ENCODE assay signal across 8 mouse cellular contexts in genomic region chr8:57322961-57323941, GRCm38 (mm10). TPM values are rescaled to one million over a fixed set of nuclear protein-coding genes. Genes with fewer than 3 reads are reported as not detected.
DNase-seq lines count a peak whose midpoint lies in the region; ATAC-seq and TF ChIP-seq lines count a peak whose summit lies in the region.
"Had no signal": no experiment of that assay in that cellular context is flagged by ENCODE, and none has a peak within 500 bp of the region (broad histone marks: within the 10 kb centered on the region; RNA-seq: fewer than 3 reads in every experiment).

No protein-coding gene starts in this region.

- no peak overlapping the region for H3K27ac ChIP-seq in lung, embryonic 14.5 days (ENCODE audit: low read depth)
- peak overlapping the region; percentile 89 for H3K27ac ChIP-seq in embryonic facial prominence, embryonic 10.5 days (replicated peaks)

- no peaks in the 10 kb centered on the region; the same call in 1 of the 2 replicates for H3K4me1 ChIP-seq in lung, embryonic 14.5 days (ENCODE audit: insufficient read depth)
- no peaks in the 10 kb centered on the region; the same call in 1 of the 2 replicates for H3K4me1 ChIP-seq in lung, adult 2 months (ENCODE audit: control insufficient read depth, insufficient read depth, low read length)
- H3K4me1 ChIP-seq in embryonic facial prominence, embryonic 10.5 days: peaks cover 36% of the 10 kb centered on the region

- intact Hi-C loops in heart, postnatal 14 days (cut with DNase I): loop anchor here (10.0 kb wide), 1 partner anchor 192 kb away; the partner anchor contains the start of gene Hmgb2

- no peak for TF ChIP-seq POLR2A in lung, adult 2 months (IDR thresholded peaks at IDR 0.05; ENCODE audit: borderline replicate concordance, extremely low read depth, low read depth, low read length)
- TF ChIP-seq POLR2A in myocyte (IDR thresholded peaks at IDR 0.05; ENCODE audit: insufficient read length, low read depth): no peak

- no peaks in the 10 kb centered on the region for H3K36me3 ChIP-seq in lung, embryonic 14.5 days (ENCODE audit: insufficient read depth)
- H3K36me3 ChIP-seq in embryonic facial prominence, embryonic 10.5 days (replicated peaks): no peaks in the 10 kb centered on the region
- H3K36me3 ChIP-seq in myocyte (ENCODE audit: control insufficient read depth, insufficient read depth): no peaks in the 10 kb centered on the region
- H3K36me3 ChIP-seq: G1E had no signal

- WGBS in lung, embryonic 14.5 days: 5% methylated on average over 31 of the region's 31 CpGs
- 10% methylated on average over 31 of the region's 31 CpGs for WGBS in lung, adult 2 months
- WGBS in embryonic facial prominence, embryonic 10.5 days: under 1% methylated on average over 31 of the region's 31 CpGs

- no peak for DNase-seq in lung, embryonic 14.5 days
- DNase-seq in lung, adult 2 months: no peak
- peak; percentile 63 for DNase-seq in embryonic facial prominence, embryonic 10.5 days (ENCODE audit: low spot score)
- DNase-seq in heart, postnatal 14 days: peak; percentile 30 to 31
- DNase-seq in spleen, postnatal 10 days (ENCODE audit: low spot score in 2 of 2): no peak
- DNase-seq in spleen, adult 18-20 months: no peak

- no peak for ATAC-seq in lung, embryonic 14.5 days (ENCODE audit: insufficient read depth)

- H3K79me2 ChIP-seq in myocyte (ENCODE audit: control insufficient read depth, insufficient read depth): no peaks in the 10 kb centered on the region

- peak overlapping the region; percentile 45 for H3K4me3 ChIP-seq in lung, embryonic 14.5 days (ENCODE audit: low read depth, low read length)
- no peak overlapping the region for H3K4me3 ChIP-seq in lung, adult 2 months (replicated peaks; ENCODE audit: extremely low read depth, low read depth, low read length)
- peak overlapping the region; percentile 63 for H3K4me3 ChIP-seq in embryonic facial prominence, embryonic 10.5 days
- H3K4me3 ChIP-seq in myocyte: no peak overlapping the region

- H3K9ac ChIP-seq in lung, embryonic 14.5 days: peak overlapping the region; percentile 19

- no peak overlapping the region for H3ac ChIP-seq in myocyte (ENCODE audit: control insufficient read depth, insufficient read length)

- TF ChIP-seq CTCF in lung, embryonic 14.5 days (IDR thresholded peaks at IDR 0.05; ENCODE audit: low read depth): no peak
- no peak for TF ChIP-seq CTCF in lung, adult 2 months (IDR thresholded peaks at IDR 0.05; ENCODE audit: insufficient read depth, low read length)

- peaks cover 99% of the 10 kb centered on the region for H3K27me3 ChIP-seq in lung, embryonic 14.5 days (ENCODE audit: insufficient read depth, low read length)
- peaks cover 100% of the 10 kb centered on the region for H3K27me3 ChIP-seq in embryonic facial prominence, embryonic 10.5 days (replicated peaks; ENCODE audit: low read depth, poor library complexity, severe bottlenecking)
- H3K27me3 ChIP-seq in myocyte (ENCODE audit: control insufficient read depth, insufficient read depth, insufficient read length): peaks cover 80% of the 10 kb centered on the region

- no peaks in the 10 kb centered on the region for H3K9me3 ChIP-seq in lung, embryonic 14.5 days (ENCODE audit: low read depth, low read length)
- no peaks in the 10 kb centered on the region for H3K9me3 ChIP-seq in embryonic facial prominence, embryonic 10.5 days

- H3K4me2 ChIP-seq in lung, embryonic 14.5 days: peak overlapping the region; percentile 43
- peak overlapping the region; percentile 18 for H3K4me2 ChIP-seq in myocyte (ENCODE audit: low read depth)

TF ChIP-seq in myocyte, 11 proteins besides CTCF, POLR2A, EP300 and RAD21:
- no peak for TF ChIP-seq USF1 (IDR thresholded peaks at IDR 0.05; ENCODE audit: low read depth)
- no peak for TF ChIP-seq SRF (IDR thresholded peaks at IDR 0.05; ENCODE audit: control insufficient read depth, insufficient read length, low read depth)
- TF ChIP-seq MAX (IDR thresholded peaks at IDR 0.05; ENCODE audit: low read depth): no peak
- no peak for TF ChIP-seq TCF12 (IDR thresholded peaks at IDR 0.05; ENCODE audit: insufficient read depth, poor library complexity, severe bottlenecking)
- TF ChIP-seq REST (IDR thresholded peaks at IDR 0.05; ENCODE audit: insufficient read depth, insufficient read length): no peak
- TF ChIP-seq MYOD1 (IDR thresholded peaks at IDR 0.05; ENCODE audit: control insufficient read depth in 1 of 3, insufficient read length in 2 of 3, low read depth in 2 of 3): no peak
- no peak for TF ChIP-seq POLR2AphosphoS2 (IDR thresholded peaks at IDR 0.05; ENCODE audit: insufficient read length, low read depth)
- no peak for TF ChIP-seq E2F4 (IDR thresholded peaks at IDR 0.05; ENCODE audit: insufficient read depth)
- no peak for TF ChIP-seq TCF3 (IDR thresholded peaks at IDR 0.05; ENCODE audit: insufficient read length, low read depth)
- no peak for TF ChIP-seq CEBPB (IDR thresholded peaks at IDR 0.05; ENCODE audit: insufficient read depth, poor library complexity, severe bottlenecking)
- TF ChIP-seq MYOG (IDR thresholded peaks at IDR 0.05; ENCODE audit: control insufficient read depth in 1 of 3, insufficient read depth in 1 of 3, insufficient read length in 2 of 3, low read depth in 2 of 3): no peak

RNA-seq across cellular contexts. Expression of gene Hand2, which starts 2.5 kb away (rescaled TPM):
- 0.16 and 0.24 TPM in 2 replicates for polyA plus RNA-seq in lung, embryonic 14.5 days (2014; fragmentation: Nextera tagmentation; extraction: Ambion mirVana)
- polyA plus RNA-seq in lung, adult 2 months (2012; rRNA removed): 0.21 and 0.28 TPM in 2 replicates
- polyA plus RNA-seq in embryonic facial prominence, embryonic 10.5 days (2016; fragmentation: Nextera tagmentation; extraction: Ambion mirVana): 3.9 and 5.4 TPM in 2 replicates
- total RNA-seq in heart, postnatal 14 days (2021): 10 to 100 TPM; 74.2 to 78.6 TPM
- polyA plus RNA-seq in myocyte (2012; fragmentation: generic; extraction: Trizol): not detected
- total RNA-seq: G1E had no signal
- polyA plus RNA-seq: G1E had no signal

Comparison
In these comparisons a context has a peak if more than half of its experiments do, and no peak if none do; other contexts are left out.
1. H3K4me3 ChIP-seq: peak in lung, embryonic 14.5 days (single experiment) and embryonic facial prominence, embryonic 10.5 days (single experiment); none in lung, adult 2 months (single experiment) and myocyte (single experiment).
2. DNase-seq: peak in embryonic facial prominence, embryonic 10.5 days (single experiment) and heart, postnatal 14 days (2 of 2); none in lung, embryonic 14.5 days (single experiment), lung, adult 2 months (single experiment), spleen, postnatal 10 days (0 of 2) and spleen, adult 18-20 months (0 of 2).